Mouse (Mus musculus) testis, adult 2 months (tissue): ENCODE results near the gene Usp20.

Experiments
- CTCF ChIP-seq: fragments of 200-500 bp; IDR thresholded peaks from 2 replicates; pipeline ENCODE4 v1.5.1; 2012; ENCODE audit warnings: low read depth, mild to moderate bottlenecking, inconsistent platforms, low read length, moderate library complexity; ENCODE audit not compliant: control insufficient read depth, insufficient read depth, insufficient replicate concordance
- POLR2A ChIP-seq: fragments of 200-500 bp; IDR thresholded peaks from 2 replicates; pipeline ENCODE4 v1.6.1; 2012; ENCODE audit warnings: low read depth, mild to moderate bottlenecking, inconsistent platforms, low read length, moderate library complexity; ENCODE audit not compliant: control insufficient read depth

- TF ChIP-seq CTCF, result no peak
- no peak for TF ChIP-seq POLR2A
These were observed 16.5 kb upstream of the Usp20 start for GRCm38 (mm10) chr2:30965627-30966026.
